ENCODE assay signal across 8 mouse cellular contexts in the genomic region with DNA sequence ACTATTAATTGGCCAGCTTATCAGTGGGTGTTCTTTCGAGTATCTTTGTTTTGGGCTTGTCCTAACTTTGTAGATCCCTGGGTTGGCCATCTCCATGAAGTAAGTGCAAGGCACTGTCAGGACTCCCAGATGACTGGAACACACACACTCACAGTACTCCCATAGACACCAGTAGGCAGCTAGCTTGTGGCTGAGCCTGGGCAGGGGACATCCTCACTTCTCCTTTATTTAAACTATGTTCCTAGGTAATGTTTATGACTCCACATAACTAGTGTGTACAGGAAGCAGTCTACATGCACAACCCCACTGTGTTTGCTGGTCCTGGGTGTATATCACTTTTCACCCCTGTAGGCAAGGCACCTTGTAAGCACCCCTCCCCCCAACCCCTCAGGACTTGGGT. TPM values are rescaled to one million over a fixed set of nuclear protein-coding genes. Genes with fewer than 3 reads are reported as not detected.
DNase-seq lines count a peak whose midpoint lies in the region; ATAC-seq and TF ChIP-seq lines count a peak whose summit lies in the region.

No protein-coding gene starts in this region.

- H3K27ac ChIP-seq in heart, embryonic 10.5 days = peak overlapping the region; percentile 89
- peak overlapping the region; percentile 61; the same call in 1 of the 2 replicates for H3K27ac ChIP-seq in ES-Bruce4 (ENCODE audit: insufficient read depth, low read length)
- H3K27ac ChIP-seq in midbrain, embryonic 10.5 days (replicated peaks) = peak overlapping the region; percentile 90

- no peak for TF ChIP-seq CTCF in ES-Bruce4 (IDR thresholded peaks at IDR 0.05; ENCODE audit: low read depth, low read length)

- H3K27me3 ChIP-seq in heart, embryonic 10.5 days (ENCODE audit: insufficient read depth, poor library complexity, severe bottlenecking) = peaks cover 8% of the 10 kb centered on the region; the same call in 1 of the 2 replicates
- H3K27me3 ChIP-seq in ES-Bruce4 (ENCODE audit: control insufficient read depth, insufficient read depth, low read length, poor library complexity, severe bottlenecking) = no peaks in the 10 kb centered on the region
- H3K27me3 ChIP-seq in midbrain, embryonic 10.5 days (ENCODE audit: low read depth, poor library complexity, severe bottlenecking) = no peaks in the 10 kb centered on the region

- no peaks in the 10 kb centered on the region for H3K4me1 ChIP-seq in heart, embryonic 10.5 days
- no peaks in the 10 kb centered on the region for H3K4me1 ChIP-seq in ES-Bruce4 (ENCODE audit: control insufficient read depth, insufficient read depth, low read length)
- peaks cover 14% of the 10 kb centered on the region for H3K4me1 ChIP-seq in midbrain, embryonic 10.5 days

- intact Hi-C loops in heart, postnatal 25 days (cut with DNase I) = no loop called here

- no peak for TF ChIP-seq EP300 in ES-Bruce4 (IDR thresholded peaks at IDR 0.05; ENCODE audit: insufficient read depth, low read depth, low read length)

- H3K4me3 ChIP-seq in heart, embryonic 10.5 days = peak overlapping the region; percentile 73
- H3K4me3 ChIP-seq in ES-Bruce4 (ENCODE audit: low read depth, low read length) = peak overlapping the region; percentile 75
- H3K4me3 ChIP-seq in midbrain, embryonic 10.5 days = peak overlapping the region; percentile 70

- peak; percentile 73 for DNase-seq in heart, embryonic 10.5 days (ENCODE audit: low spot score)
- DNase-seq in heart, postnatal 25 days (ENCODE audit: low spot score) = no peak
- no peak for DNase-seq in midbrain, embryonic 10.5 days (ENCODE audit: low spot score)
- no peak for DNase-seq in urinary bladder, adult 18-20 months (ENCODE audit: low spot score in 2 of 2)
- no peak for DNase-seq in cerebellum, adult 18-20 months

- no peaks in the 10 kb centered on the region for H3K36me3 ChIP-seq in heart, embryonic 10.5 days
- H3K36me3 ChIP-seq in ES-Bruce4 (ENCODE audit: control insufficient read depth, insufficient read depth, low read length, poor library complexity, severe bottlenecking) = no peaks in the 10 kb centered on the region
- H3K36me3 ChIP-seq in midbrain, embryonic 10.5 days = no peaks in the 10 kb centered on the region

- H3K9me3 ChIP-seq in heart, embryonic 10.5 days = no peaks in the 10 kb centered on the region
- no peaks in the 10 kb centered on the region for H3K9me3 ChIP-seq in ES-Bruce4 (replicated peaks; ENCODE audit: control insufficient read depth, insufficient read depth, low read length, poor library complexity, severe bottlenecking)
- 0 out of 2 replicates have a peak, but pooled peaks cover 9% of the 10 kb centered on the region for H3K9me3 ChIP-seq in midbrain, embryonic 10.5 days (replicated peaks)

- peak; percentile 38 to 40 for ATAC-seq in hematopoietic stem cell, adult 5-6 weeks (replicated peaks in 1 of 2; ENCODE audit: insufficient read depth in 1 of 2, low FRiP score in 2 of 2, low TSS enrichment in 1 of 2, low read depth in 1 of 2, poor library complexity in 2 of 2, severe bottlenecking in 2 of 2)
- ATAC-seq in CD4-positive, CD25-positive, alpha-beta regulatory T cell, adult 4 months = no peak

- H3K9ac ChIP-seq in ES-Bruce4 (ENCODE audit: low read depth, poor library complexity, severe bottlenecking) = peak overlapping the region; percentile 87

- WGBS in heart, embryonic 10.5 days = 50% methylated on average over 1 of the region's 1 CpGs
- 44% methylated on average over 1 of the region's 1 CpGs for WGBS in midbrain, embryonic 10.5 days

- no peak for TF ChIP-seq POLR2A in ES-Bruce4 (IDR thresholded peaks at IDR 0.05; ENCODE audit: insufficient read depth, low read length)

RNA-seq across cellular contexts. Expression of gene Shroom4, which starts 0.5 kb away (rescaled TPM):
- 5.4 and 5.7 TPM in 2 replicates for polyA plus RNA-seq in heart, embryonic 10.5 days (2016; fragmentation: Nextera tagmentation; extraction: Ambion mirVana)
- total RNA-seq in heart, postnatal 25 days (2021) = 10 to 100 TPM; 15.8 to 18.3 TPM
- 10.0 and 12.1 TPM in 2 replicates for polyA plus RNA-seq in ES-Bruce4 (2011; ENCODE audit: insufficient read depth, insufficient read length, low read depth, missing spikeins)
- total RNA-seq in hematopoietic stem cell, adult 5-6 weeks (2017) = 2.1 and 2.9 TPM in 2 replicates
- polyA plus RNA-seq in midbrain, embryonic 10.5 days (2016; fragmentation: Nextera tagmentation; extraction: Ambion mirVana) = 3.6 and 3.9 TPM in 2 replicates
- polyA plus RNA-seq in CD4-positive, CD25-positive, alpha-beta regulatory T cell, adult 4 months (2017; shearing (Covaris generic)) = not detected
